Mouse (Mus musculus) layer of hippocampus, postnatal 25 days (tissue): ENCODE data around the gene Myo7a. TPM values are rescaled to one million over a fixed set of nuclear protein-coding genes. Genes with fewer than 3 reads are reported as not detected.

ENCODE experiments used
- DNase-seq, 2 experiments: peaks; one replicate each; pipeline ENCODE4 v3.0.0; 2022; ENCODE audit warnings: mixed read lengths in 2 of 2, low spot score in 1 of 2; ENCODE audit errors: extremely low spot score in 1 of 2
- total RNA-seq, 2 experiments: library from RNA; stranded (reverse); gene quantifications; 2 replicates each; pipeline ENCODE4 v1.2.3; 2021

Myo7a gene
- total RNA-seq, 2 experiments from 2014 or later: 8.6 to 12.1 TPM

DNA sequence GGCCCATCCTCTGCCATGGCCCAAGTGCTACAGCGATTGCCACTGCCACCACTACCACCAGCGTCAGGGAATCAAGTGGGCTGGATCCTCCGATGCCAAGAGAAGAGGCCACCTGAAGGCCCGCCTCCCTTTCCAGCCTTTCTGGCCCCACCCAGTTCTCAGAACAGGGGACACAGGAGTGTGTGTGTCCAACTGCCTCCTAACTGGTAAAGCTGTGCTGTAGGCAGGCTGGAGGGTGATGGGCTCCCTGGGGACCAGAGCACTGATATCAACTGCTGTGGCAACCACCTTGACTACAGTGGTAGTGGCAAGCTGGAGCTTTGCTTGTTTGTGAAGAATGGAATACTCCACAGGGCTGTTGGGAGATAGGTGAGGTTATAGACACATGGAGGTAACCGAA, 26.1 kb upstream of the Myo7a start, which contains the start of gene Omp:
Omp (minus strand) TSS at position 101 of the 400 bp plus-strand sequence.
- DNase-seq: no peak

DNA sequence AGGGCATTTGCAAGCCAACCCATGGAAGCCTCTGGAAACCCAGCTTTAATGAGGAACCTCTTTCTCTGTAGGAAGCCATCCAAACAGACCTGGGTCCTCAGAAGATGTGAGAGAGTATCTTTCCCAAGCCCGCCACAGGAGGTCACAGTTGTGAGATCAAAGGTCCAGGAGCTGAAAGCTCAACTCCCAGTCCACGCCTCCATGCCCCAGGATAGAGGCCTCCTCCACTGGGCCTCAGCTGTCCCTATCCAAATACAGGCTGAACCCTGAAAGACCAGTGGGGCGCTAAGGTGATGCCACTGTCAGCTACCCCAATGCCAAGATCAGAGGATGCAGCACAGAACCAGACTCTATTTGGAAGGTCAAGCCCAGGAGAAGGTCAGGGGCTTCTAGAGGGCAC, 23.3 kb upstream of the Myo7a start:
- DNase-seq: no peak

DNA sequence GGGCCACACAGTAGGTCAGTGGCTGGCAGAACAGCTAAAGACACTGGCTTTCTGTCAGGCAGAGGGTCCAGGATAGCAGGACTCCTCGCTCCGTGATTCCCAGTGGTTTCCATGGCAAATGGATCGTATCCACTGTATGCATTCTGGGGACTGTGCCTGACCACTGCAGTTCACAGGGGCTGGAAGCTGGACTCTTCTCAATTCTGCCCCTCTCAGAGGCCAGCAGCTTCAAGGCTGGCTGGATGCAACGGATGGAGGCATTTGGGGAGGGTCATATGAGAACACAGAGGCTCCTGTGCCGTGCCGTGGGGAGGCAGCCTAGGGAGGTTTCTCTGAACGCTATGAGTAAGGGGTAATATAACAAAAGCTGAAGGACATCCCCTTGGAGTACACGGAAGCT, 22.9 kb upstream of the Myo7a start:
- no peak for DNase-seq

GRCm38 (mm10) chr7:98141206-98141605, 21.9 kb upstream of the Myo7a start:
- peak in 1 of 2 experiments; percentile 52 for DNase-seq

DNA sequence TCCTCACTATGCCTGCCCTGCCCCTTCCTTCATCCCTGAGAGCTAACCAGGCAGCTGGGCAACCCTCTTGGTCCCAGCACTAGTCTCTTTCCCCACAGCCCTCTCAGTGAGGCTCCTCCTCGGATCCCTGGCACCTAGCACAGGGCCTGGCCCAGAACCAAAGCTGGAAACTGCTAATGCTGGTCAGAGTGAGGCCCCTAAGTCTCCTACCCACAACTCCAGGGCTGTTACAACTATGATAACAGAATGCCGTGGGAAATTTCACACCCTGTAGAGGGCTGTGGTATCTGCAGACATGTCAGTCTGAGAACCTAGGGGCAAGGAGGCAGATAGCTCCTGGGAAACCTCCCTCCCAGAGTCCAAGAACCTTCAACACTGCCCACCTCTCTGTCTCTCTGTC, 21.3 kb upstream of the Myo7a start:
- DNase-seq: no peak

DNA sequence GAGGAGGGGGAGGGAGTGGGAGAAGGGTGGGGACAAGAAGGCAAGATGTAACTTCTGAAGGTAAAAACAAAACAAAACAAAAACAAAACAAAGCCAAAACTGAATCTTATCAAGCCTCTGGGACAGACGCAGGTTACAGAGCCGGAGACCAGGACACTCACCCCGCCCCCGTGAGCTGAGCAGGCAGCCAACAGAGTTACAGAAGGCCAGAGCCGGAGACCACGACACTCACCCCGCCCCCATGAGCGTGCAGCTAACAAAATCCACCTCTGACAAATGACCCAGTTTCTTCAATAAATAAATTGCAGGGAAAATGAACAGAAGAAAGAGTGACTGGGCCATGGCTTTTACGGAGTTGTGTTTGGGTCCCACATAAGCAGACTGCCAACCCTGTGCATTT, 19.9 kb upstream of the Myo7a start:
- no peak for DNase-seq

- DNase-seq: no peak
Measured at GRCm38 (mm10) chr7:98137995-98138394, 18.7 kb upstream of the Myo7a start.

DNA sequence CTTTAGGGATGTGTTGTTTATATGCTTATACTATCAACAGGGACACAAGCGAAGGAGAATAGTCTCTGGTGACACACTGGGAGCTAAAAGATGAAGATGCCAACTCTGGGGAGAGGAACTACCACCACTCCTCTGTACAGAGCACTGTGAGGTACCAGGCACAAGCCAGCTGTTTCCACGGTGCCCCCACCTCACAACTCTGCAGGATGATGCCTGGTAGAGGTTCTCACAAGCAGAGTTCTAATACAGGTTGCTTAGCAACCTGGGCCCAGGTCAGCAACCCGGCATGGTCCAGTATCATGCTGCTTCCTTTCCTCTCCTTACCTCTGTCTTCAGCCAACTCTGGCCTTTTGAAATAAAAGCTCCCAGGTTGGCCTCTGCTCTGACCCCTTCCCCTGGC, 18.3 kb upstream of the Myo7a start:
- DNase-seq: no peak

GRCm38 (mm10) chr7:98131751-98132150, 12.4 kb upstream of the Myo7a start:
- DNase-seq: no peak

- DNase-seq: peak in 1 of 2 experiments; percentile 47
Measured at GRCm38 (mm10) chr7:98125473-98125872, 6.1 kb upstream of the Myo7a start.

GRCm38 (mm10) chr7:98124701-98125100, 5.4 kb upstream of the Myo7a start:
- DNase-seq: no peak

DNA sequence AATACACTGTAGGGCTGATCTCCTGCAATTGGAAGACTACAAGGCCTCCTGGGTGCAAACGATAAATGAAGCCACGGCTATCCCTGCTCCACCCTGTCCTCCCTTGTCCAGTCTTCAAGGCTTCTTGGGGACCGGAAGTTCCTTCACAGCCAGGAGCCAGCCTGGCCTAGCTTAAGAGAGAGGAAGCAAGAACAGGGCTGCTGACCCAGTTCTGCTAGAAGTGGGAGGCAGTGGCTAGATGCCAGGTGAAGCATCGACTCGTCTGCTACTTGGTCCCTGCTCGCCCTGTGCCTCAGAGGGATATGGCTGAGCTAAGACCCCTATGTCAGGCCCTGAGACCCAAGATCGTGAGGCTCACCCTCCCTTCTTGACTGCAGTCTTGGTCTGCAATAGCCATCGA, 2.3 kb upstream of the Myo7a start:
- DNase-seq: no peak

- DNase-seq: no peak
Measured at GRCm38 (mm10) chr7:98121241-98121640, 1.9 kb upstream of the Myo7a start.

- DNase-seq: peak; percentile 75 to 84
Measured at GRCm38 (mm10) chr7:98120325-98120724, 1.0 kb upstream of the Myo7a start.

- DNase-seq: no peak
Measured at GRCm38 (mm10) chr7:98119961-98120232, 573 bp upstream of the Myo7a start.

DNA sequence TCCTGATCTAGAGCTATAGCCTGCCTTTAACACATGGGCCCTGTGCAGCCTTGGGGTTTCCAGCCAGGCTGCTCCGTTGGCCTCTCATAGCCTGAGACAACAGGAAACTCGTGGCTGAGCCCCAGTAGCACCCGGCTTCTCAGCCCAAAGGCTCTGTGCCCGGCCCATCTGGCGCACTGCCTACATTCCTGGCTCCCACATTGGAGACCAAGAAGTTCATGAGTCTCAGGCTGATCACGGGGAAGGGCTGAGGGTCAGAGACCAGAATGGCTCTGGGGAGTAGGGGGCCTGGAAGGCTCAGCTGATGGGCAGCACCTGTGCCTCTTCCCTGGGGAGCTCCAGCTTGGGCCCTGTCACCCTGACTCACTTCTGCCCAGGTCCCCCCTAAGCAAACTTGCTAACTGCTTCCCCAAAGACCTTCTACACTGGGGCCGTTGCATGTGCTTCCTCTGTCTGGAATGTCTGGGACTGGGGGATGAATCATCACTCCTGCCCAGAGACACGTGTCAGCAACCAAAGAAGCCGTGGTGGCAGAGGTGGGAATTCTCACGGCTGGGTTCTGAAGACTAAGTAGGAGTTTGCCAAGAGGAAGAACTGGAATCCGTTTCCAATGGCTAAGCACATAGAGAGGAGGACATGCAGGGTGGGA, 2.2 kb downstream of the Myo7a start:
- no peak for DNase-seq

DNA sequence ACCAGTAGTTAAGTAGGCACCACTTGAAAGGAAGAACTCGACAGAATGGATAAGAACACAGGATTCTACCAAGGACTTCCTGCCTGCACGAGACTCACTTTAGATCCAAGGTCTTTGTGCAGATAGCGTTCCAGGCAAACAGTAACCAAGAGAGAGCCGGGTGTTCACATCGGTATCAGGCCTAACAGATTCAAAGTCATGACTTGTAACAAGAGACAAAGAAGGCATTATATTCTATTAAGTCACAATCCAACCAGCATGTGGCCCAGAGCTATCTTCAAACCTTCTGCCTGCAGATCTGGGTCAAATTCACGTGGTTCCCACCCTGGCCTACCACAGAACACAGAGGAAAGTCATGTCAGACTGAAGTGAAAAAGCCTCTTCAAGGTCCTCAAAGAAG, 4.7 kb downstream of the Myo7a start:
- DNase-seq: no peak

GRCm38 (mm10) chr7:98111233-98111632, 8.1 kb downstream of the Myo7a start:
- DNase-seq: no peak

DNA sequence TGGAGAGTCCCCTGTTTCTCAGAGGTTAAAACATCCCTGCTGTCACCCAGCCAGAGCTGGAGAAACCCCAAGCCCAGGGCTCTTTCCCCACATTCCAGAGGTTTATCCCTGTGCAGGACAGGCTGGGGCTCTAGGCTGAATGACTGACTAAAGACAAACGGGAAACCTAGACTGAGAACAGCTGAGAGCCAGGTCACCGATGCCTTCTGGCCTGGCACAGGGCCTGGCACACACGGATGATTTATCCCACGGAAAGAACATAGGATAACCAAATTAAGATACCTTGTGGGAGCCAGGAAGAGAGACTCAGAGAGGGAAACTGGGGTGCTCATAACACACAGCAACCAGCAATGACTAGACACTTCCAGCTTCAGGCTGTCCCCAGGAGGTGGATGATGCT, 9.6 kb downstream of the Myo7a start:
- no peak for DNase-seq

GRCm38 (mm10) chr7:98108636-98109430, 10.5 kb downstream of the Myo7a start:
- DNase-seq: no peak

- DNase-seq: no peak
Measured at GRCm38 (mm10) chr7:98106272-98106671, 13.1 kb downstream of the Myo7a start.
